Mouse (Mus musculus): ENCODE measurements at regions not wholly inside any gene's neighbourhood (a gene's known extent, or its start where the extent isn't known, plus 50 kb on each side); places are given as distances from the start of the nearest gene placed in this dataset.

GRCm38 (mm10) chr2:50373006-50373405 lies 76.4 kb upstream of the Mmadhc start:
- Histone ChIP-seq H3K27ac (replicated peaks) (no peak overlapping the region), H3K9me3 (no peaks in the 10 kb centered on the region), H3K4me1 (replicated peaks) (no peaks in the 10 kb centered on the region; the same call in 1 of the 2 replicates), H3K27me3 (no peaks in the 10 kb centered on the region), H3K4me2 (no peak overlapping the region), H3K4me3 (no peak overlapping the region), H3K36me3 (no peaks in the 10 kb centered on the region), H3K9ac (no peak overlapping the region)
- no peak for ATAC-seq (ENCODE audit: low read depth)
- WGBS: 86% methylated on average over 7 of the region's 7 CpGs

- 49% methylated on average over 4 of the region's 4 CpGs for WGBS
- 0 out of 2 replicates have a peak, but pooled peaks have one; percentile 56 for ATAC-seq (ENCODE audit: low read depth)
- H3K36me3 ChIP-seq: no peaks in the 10 kb centered on the region
- no peak overlapping the region for H3K27ac ChIP-seq (replicated peaks)
- H3K4me2 ChIP-seq: no peak overlapping the region
- H3K4me1 ChIP-seq (replicated peaks): no peaks in the 10 kb centered on the region; the same call in 1 of the 2 replicates
- H3K4me3 ChIP-seq: no peak overlapping the region
- H3K27me3 ChIP-seq: no peaks in the 10 kb centered on the region
- no peak overlapping the region for H3K9ac ChIP-seq
- no peaks in the 10 kb centered on the region for H3K9me3 ChIP-seq
These were observed 72.2 kb upstream of the Mmadhc start for GRCm38 (mm10) chr2:50368831-50369230.

GRCm38 (mm10) chr2:50368351-50368750 lies 71.8 kb upstream of the Mmadhc start:
- Histone ChIP-seq H3K4me1 (replicated peaks) (no peaks in the 10 kb centered on the region; the same call in 1 of the 2 replicates), H3K9ac (no peak overlapping the region), H3K27ac (replicated peaks) (no peak overlapping the region), H3K9me3 (no peaks in the 10 kb centered on the region), H3K4me3 (no peak overlapping the region), H3K4me2 (no peak overlapping the region), H3K36me3 (no peaks in the 10 kb centered on the region), H3K27me3 (no peaks in the 10 kb centered on the region)
- ATAC-seq (ENCODE audit: low read depth): no peak
- WGBS: 57% methylated on average over 6 of the region's 6 CpGs

- Histone ChIP-seq H3K9me3 (no peaks in the 10 kb centered on the region), H3K9ac (no peak overlapping the region), H3K27me3 (no peaks in the 10 kb centered on the region), H3K4me2 (no peak overlapping the region), H3K4me3 (no peak overlapping the region), H3K4me1 (replicated peaks) (no peaks in the 10 kb centered on the region; the same call in 1 of the 2 replicates), H3K36me3 (no peaks in the 10 kb centered on the region), H3K27ac (replicated peaks) (no peak overlapping the region)
- 87% methylated on average over 6 of the region's 6 CpGs for WGBS
- no peak for ATAC-seq (ENCODE audit: low read depth)
These were observed 68.6 kb upstream of the Mmadhc start for GRCm38 (mm10) chr2:50365221-50365620.

GRCm38 (mm10) chr2:50356089-50356488 lies 59.5 kb upstream of the Mmadhc start:
- Histone ChIP-seq H3K4me2 (no peak overlapping the region), H3K9ac (no peak overlapping the region), H3K4me1 (replicated peaks) (no peaks in the 10 kb centered on the region), H3K4me3 (no peak overlapping the region), H3K9me3 (no peaks in the 10 kb centered on the region), H3K27ac (replicated peaks) (no peak overlapping the region), H3K27me3 (no peaks in the 10 kb centered on the region), H3K36me3 (no peaks in the 10 kb centered on the region)
- 81% methylated on average over 2 of the region's 2 CpGs for WGBS
- no peak for ATAC-seq (ENCODE audit: low read depth)

GRCm38 (mm10) chr2:50347486-50348265 lies 51.1 kb upstream of the Mmadhc start:
- Histone ChIP-seq H3K9me3 (no peaks in the 10 kb centered on the region), H3K27ac (replicated peaks) (no peak overlapping the region), H3K4me1 (replicated peaks) (no peaks in the 10 kb centered on the region), H3K9ac (no peak overlapping the region), H3K4me3 (no peak overlapping the region), H3K27me3 (no peaks in the 10 kb centered on the region), H3K36me3 (no peaks in the 10 kb centered on the region), H3K4me2 (no peak overlapping the region)
- no peak for ATAC-seq (ENCODE audit: low read depth)
- 66% methylated on average over 10 of the region's 10 CpGs for WGBS

Measured in neural tube, embryonic 13.5 days (tissue).